Mouse (Mus musculus): ENCODE results near the gene Dpm3.

Dpm3 gene

DNA sequence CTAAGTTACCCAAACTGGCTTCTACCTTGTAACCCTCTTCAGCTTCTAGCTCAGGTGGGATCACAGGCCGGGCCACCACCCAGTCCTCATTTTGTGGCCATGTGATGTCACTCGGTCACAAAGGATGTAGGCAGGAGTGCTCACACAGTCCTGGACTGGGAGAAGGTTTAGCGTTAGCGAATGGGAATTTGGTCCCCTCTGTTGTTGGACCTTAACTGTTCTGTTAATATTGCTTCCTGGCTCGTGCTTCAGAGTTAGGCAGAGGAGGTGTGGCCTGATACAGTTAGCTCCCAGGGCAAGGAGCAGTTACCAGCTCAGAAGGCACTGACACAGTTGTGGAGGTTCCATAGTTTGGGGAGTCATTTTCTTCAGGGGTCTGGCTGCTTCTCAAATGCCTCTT is 35.0 kb downstream of the Dpm3 start:
- DNase-seq (ENCODE audit: low spot score in 2 of 2): no peak

DNA sequence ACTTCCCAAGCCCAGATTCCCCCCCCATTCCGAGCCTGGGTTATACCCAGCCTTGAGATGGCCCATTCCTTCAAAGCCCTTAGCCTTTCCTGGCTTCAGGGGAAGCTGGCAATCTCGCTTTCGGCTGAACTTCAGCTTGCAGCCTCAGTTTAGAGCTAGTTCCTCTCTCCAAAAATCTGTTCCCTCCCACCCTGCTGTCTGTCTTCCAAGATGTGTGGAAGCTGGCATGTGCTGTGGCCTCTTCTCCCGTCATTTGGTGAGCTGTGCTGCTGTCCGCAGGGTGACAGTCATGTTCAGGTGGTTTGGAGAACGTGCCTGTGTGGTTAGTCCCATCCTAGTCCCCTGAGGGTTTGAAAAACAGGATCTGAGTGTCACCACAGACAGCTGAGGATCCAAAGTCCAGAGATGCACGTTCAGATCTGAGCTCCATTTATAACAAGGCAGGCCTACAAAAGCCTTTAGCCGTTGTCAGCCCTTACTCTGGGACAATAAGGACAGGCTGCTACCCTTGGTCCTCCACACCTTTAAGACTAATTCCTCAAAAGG is 36.6 kb downstream of the Dpm3 start:
- no peak for DNase-seq (ENCODE audit: low spot score in 2 of 2)

DNA sequence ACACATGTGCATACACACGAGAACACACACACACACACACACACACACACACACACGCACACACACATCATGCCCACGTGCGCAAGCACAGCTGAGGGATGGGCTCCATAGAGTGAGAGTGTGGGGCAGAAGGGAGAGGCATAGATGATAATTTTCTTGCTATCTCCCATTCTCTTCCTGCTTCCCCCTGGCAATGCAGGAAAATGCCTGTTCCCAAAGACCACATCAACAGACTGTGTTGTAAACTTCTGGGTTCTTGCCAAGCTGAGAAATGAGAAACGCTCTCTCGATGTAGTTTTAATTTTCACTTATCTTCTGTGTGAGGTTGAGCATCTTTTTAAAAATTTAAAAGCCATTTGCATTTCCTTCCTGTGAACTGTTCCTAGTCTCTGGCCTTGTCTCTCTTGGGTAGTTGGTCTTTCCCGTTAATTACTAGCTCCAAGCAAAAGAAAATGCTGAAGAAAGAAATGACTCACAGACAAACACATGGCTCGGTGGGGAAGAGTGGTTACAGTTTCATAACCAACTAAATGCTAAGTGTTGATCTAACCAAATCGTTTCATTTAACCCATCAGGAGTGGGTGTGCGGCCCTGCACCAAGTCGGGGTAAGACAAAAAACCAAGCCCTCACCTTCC is 37.7 kb downstream of the Dpm3 start:
- no peak for DNase-seq (ENCODE audit: low spot score in 2 of 2)

DNA sequence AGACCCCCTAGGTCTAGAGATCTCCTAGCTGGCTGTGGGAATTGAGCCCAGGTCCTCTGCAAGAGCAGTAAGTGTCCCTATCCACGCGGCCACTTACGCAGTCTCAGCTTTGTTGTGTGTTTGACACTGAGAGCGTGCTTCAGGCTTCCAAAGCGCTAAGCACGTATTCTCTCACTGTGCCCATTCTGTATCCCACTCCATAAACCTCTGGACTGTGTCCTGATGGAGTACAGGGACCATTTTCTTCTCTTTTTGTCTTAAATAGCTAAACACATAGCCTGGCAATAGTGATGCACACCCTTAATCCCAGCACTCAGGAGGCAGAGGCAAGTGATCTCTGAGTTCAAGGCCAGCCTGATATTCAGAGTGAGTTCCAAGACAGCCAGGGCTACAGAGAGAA is 39.8 kb downstream of the Dpm3 start:
- DNase-seq (ENCODE audit: low spot score in 2 of 2): no peak

DNA sequence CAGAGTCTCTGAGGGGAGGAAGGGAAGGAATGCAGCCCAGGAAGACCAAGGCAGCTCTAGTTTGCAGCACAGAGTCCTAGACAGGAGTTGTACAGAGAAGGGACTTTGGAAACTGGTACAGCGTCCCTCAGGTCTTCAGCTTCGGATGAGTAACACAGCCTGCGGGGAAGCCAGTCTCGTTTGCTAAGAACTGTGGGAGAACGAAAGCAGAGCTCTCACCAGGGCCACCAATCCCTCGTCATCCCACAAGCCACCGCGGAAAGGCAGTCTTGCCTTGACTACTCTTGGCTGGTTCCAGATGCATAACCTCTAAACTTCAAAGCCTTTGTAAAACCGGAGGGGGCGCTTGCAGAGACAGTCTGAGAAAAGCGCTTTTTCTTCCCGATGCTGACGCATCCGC is 40.3 kb downstream of the Dpm3 start:
- DNase-seq (ENCODE audit: low spot score in 2 of 2): peak in 1 of 2 experiments; percentile 29

DNA sequence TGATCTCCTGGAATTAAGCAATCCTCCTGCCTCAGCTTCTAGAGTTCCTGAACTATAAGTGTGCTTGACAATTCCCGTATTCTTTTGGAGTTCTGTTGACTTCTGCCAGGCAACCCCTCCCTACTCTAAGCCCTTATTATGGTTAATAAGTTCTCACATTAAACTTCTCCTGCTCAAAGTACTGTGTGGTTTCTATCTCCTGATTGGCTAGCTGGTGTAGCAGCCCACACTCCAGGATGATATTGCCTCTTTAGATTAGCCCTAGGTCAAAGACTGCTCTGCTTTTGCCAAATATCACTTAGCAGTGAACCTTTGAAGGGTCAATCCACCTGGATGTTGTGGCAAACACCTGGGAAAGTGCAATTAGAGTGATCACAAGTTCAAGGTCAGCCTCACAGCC is 40.9 kb downstream of the Dpm3 start:
- no peak for DNase-seq (ENCODE audit: low spot score in 2 of 2)

DNA sequence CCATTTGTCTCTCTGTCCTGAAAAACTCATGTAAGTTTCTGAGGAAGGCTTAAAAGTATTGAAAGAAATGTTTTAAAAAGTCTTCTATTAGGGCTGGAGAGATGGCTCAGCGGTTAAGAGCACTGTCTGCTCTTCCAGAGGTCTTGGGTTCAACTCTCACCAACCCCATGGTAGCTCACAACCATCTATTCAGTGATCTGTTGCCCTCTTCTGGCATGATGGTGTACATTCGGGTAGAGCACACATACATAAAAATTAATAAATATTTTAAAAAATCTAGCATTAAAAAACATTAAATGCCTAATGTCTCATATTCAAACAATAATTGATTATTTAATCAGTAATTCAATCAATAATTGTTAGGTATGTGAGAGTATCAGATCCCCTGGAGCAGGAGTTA is 41.4 kb downstream of the Dpm3 start:
- no peak for DNase-seq (ENCODE audit: low spot score in 2 of 2)

DNA sequence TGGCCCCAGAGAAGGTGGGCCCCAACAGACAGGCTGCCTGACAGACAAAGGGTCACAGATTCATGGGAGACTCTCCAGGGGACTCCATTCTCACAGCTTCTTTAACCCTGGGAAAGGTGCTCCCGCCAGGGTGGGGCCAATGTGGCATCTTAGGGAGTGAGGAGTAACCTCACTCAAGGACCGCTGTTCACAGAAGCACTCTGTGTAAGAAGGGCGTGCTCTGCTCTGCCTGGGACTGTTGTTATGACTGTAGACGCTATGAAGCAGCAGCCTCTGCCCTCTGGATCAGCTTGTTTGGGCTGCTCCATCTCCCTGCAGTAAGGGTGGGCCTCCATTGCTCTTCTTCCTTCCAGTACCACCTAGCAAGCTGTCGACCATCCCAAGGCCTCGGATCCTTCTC is 45.3 kb downstream of the Dpm3 start:
- no peak for DNase-seq (ENCODE audit: low spot score in 2 of 2)

DNA sequence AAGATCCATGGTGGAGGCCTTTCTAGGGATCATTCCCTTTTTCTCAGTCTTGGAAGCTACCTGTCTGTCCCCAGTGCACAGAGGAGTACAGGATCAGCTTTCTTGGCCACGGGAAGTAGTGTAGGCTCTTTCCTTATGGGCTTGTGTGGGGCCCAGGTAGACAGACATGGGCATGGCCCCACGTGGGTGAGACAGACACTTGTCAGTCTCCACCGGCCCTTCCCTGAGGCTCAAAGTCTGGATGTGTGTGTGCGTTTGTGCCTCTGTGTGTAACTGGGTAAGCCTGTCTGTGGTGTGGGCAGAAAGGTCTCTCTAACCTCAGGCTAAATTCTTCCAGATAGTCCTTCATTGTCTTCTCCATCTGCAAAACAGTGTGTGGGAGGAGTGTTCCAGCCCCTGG is 45.9 kb downstream of the Dpm3 start:
- DNase-seq (ENCODE audit: low spot score in 2 of 2): no peak

DNA sequence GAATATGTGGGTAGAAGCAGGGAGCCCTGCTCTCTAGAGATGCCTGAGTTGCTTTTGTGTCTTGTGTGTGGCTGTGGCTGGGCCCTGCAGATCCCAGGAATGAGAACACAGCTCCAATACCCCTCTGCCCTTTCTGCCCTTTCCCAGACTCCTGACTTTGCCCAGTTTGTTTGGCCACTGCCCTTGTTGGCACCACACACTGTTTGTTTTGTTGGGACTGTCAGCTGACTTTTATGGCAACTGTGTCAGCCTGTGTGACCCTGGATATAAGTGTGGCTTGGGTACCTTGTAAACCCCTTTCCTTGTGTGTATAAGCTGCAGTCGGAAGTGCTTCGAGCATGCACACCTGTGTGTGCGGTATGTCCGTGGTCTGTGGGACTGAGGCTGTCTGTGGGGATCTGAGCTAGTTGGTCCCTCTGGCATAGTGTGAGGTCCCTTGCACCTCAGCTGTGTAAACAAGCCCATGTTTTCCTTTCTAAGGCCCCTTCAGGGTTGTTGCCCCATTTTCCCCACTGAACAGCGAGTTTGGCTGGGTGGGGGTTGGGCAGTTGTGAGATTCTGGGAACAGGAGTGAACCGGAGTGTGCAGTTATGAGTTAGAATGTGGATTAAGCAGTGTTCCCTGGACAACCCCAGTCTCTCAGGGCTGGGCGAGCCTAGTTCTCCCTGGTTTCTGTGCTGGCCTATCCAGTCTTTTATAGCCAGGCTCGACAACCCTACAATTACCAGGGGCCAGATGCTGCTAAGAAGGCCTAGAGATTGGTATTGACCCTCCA is 46.6 kb downstream of the Dpm3 start:
- no peak for DNase-seq (ENCODE audit: low spot score in 2 of 2)

DNA sequence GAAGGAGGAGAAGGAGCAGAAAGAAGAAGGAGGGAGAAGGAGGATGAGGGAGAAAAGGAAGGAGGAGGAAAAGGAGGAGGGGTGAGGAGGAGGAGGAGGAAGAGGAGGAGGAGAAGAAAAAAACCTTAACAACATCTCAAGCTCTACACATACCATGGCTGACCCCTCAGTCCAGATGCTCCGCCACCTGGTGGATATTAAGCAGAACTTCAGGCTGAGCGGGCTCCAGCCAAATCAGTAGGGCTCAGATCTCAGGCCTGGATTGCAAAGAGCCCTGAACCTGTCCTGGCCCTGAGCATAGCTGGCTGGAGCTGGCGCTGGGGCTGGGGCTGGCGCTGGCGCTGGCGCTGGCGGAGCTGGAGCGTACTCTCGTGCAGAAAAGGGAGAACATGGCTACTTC is 48.9 kb downstream of the Dpm3 start:
- peak; percentile 52 to 64 for DNase-seq (ENCODE audit: low spot score in 2 of 2)

DNA sequence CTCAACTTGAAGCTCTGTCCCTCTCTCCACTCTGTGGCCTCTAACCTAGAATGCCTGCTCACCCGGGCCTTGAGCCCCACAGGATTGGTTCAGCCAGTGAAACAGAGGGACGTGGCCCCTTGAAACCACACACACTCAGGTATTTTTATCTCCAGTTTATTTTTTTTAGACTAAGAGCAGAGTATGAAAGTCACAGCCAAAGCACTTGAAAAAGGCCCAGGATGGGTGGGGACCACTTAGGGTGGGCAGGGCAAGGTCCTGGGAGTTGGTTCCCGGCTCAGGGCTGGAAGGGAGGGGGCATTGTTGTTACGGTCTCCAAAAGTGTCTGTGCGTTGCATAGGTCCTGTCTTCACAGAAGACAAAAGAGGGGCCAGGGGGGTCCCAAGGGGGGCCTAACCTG is 55.2 kb downstream of the Dpm3 start:
- no peak for DNase-seq (ENCODE audit: low spot score in 2 of 2)

DNA sequence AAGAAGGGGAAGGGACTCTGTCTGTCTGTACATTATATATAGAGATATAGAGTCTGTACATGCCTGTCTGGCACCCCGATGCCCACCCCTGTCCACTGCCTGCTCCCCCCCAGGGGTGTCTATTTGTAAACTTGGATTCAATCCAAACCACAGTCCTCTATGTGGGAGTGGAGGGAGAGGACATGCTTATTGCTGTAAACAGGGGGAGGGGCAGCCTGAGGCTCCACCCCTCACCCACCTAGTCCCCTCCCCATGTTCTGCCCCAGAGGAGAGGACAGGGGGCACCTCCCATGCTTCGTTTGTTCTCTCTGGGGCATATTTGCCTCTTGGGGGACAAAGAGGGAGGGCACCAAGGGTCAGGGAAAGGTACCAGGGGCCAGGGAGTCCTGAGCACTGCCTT is 55.6 kb downstream of the Dpm3 start:
- no peak for DNase-seq (ENCODE audit: low spot score in 2 of 2)

DNA sequence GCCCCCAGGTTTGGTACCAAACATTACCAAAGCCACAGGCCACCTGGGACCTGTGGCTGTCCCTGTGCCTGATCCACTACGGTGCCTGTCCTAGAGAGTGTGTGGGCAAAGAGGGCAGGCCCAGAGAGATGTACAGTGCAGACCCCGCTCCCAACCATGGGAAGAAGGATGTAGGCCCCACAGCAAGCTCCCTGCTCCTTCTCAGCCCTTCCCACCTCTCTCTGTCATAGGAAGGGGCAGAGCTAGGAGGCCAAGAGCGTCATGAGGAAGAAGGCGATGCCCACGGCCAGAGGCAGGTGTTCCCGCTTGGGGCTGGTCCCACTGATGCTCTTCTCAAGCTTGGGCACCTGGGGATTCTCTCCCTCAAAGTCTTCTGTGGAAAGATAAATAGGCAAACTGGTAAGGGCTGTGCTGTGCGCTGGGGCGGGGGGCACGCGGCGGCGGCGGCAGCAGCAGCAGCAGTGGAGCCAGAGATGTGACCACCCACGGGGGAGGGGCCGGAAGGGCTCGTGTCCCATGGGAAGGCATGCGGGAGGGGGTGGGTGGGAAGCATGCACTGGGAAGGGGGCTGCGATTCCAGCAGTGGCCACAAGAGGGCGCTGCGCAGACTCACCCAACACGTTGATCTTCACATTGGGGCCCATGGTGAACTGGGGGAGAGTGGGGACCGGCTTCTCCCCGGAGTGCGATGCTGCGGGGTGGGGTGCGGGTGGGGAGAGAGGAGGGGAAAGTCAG is 56.2 kb downstream of the Dpm3 start:
- DNase-seq (ENCODE audit: low spot score in 2 of 2): peak; percentile 40 to 64

DNA sequence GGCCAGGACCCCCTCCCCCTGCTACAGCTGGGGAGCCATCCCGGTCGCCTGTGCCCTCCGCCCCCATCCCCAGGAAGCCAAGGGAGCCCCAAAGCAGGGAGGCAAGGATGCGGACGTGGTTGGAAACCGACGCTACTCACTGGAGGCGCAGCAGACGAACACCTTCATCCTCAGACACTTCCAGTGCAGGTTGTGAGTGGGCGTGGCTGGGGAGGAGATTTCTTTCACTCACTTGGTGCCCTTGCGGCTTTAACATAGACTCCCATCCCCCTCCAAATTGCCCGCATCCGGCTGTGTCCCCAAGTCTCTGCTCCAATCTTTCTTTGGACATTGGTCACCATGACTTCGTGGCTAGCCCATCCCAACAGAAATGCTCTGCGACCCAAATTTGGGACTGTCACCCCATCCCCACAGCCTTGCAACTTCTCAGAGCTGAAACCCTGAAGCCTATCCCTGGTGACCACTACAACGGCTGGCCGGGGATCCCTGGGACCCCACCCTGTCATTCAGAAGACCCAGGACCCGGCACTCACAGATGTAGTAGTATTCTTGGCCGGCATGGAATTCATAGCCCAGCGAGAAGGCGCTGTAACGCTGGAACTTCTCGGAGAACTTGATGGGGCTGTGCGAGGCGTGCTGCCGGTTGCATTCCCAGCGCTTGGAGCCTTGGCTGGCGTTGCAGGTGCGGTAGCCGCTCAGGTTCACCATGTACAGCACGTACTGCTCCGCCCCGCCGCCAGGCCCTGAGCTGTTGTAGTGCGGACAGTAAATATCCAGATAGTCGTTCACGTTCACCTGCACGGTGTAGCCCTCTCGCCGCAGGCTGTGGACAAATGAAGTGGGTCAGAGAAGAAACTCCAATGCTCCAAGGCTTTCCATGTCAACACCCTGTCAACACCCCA is 57.0 kb downstream of the Dpm3 start:
- DNase-seq (ENCODE audit: low spot score in 2 of 2): peak in 1 of 2 experiments; percentile 9
